In genomic region chr19:46490634-46491033, GRCm38 (mm10) we compare ENCODE assay signal across 9 mouse cellular contexts. TPM values are rescaled to one million over a fixed set of nuclear protein-coding genes. Genes with fewer than 3 reads are reported as not detected.
DNase-seq lines count a peak whose midpoint lies in the region; ATAC-seq and TF ChIP-seq lines count a peak whose summit lies in the region.
"Had no signal": no experiment of that assay in that cellular context is flagged by ENCODE, and none has a peak within 500 bp of the region (broad histone marks: within the 10 kb centered on the region; RNA-seq: fewer than 3 reads in every experiment).

No protein-coding gene starts in this region.

- TF ChIP-seq CTCF in kidney, adult 2 months (conservative IDR thresholded peaks at IDR 0.05; ENCODE audit: insufficient read depth, insufficient read length, low read depth, low read length), result no peak
- no peak for TF ChIP-seq CTCF in liver, postnatal 0 days (IDR thresholded peaks at IDR 0.05; ENCODE audit: low read depth)

- H3K36me3 ChIP-seq in kidney, embryonic 16.5 days (ENCODE audit: insufficient read depth, low read length), result peaks cover 10% of the 10 kb centered on the region
- H3K36me3 ChIP-seq in kidney, adult 2 months (ENCODE audit: control insufficient read depth, insufficient read depth, low read length), result no peaks in the 10 kb centered on the region
- peaks cover 21% of the 10 kb centered on the region for H3K36me3 ChIP-seq in embryonic facial prominence, embryonic 10.5 days (replicated peaks)
- H3K36me3 ChIP-seq in liver, postnatal 0 days (replicated peaks; ENCODE audit: insufficient read depth, low read length), result no peaks in the 10 kb centered on the region

- H3K9ac ChIP-seq in kidney, embryonic 16.5 days (replicated peaks; ENCODE audit: low read length), result no peak overlapping the region
- no peak overlapping the region for H3K9ac ChIP-seq in liver, postnatal 0 days (replicated peaks)

- no peak for DNase-seq in kidney, adult 2 months
- peak; percentile 53 for DNase-seq in MN1 (ENCODE audit: low spot score)
- DNase-seq in embryonic facial prominence, embryonic 10.5 days (ENCODE audit: low spot score), result peak; percentile 66
- peak; percentile 25 for DNase-seq in liver, postnatal 0 days
- DNase-seq in cerebellum, adult 9-10 months, result no peak
- DNase-seq in cerebellum, adult 11 months, result no peak
- no peak for DNase-seq in left cerebral cortex, adult 8-10 months (ENCODE audit: low spot score in 2 of 2)

- WGBS in kidney, embryonic 16.5 days, result 0% methylated on average over 2 of the region's 2 CpGs
- WGBS in kidney, adult 2 months, result 6% methylated on average over 2 of the region's 2 CpGs
- 3% methylated on average over 2 of the region's 2 CpGs for WGBS in embryonic facial prominence, embryonic 10.5 days
- 20% methylated on average over 2 of the region's 2 CpGs for WGBS in liver, postnatal 0 days (ENCODE audit: insufficient replicate concordance)

- H3K4me3 ChIP-seq in kidney, embryonic 16.5 days (ENCODE audit: low read length), result no peak overlapping the region
- no peak overlapping the region for H3K4me3 ChIP-seq in kidney, adult 2 months (ENCODE audit: insufficient read depth, low read depth, low read length)
- no peak overlapping the region for H3K4me3 ChIP-seq in embryonic facial prominence, embryonic 10.5 days
- no peak overlapping the region for H3K4me3 ChIP-seq in liver, postnatal 0 days (ENCODE audit: low read depth, low read length)
- H3K4me3 ChIP-seq: left cerebral cortex, adult 2 months had no signal

- TF ChIP-seq POLR2A in kidney, adult 2 months (IDR thresholded peaks at IDR 0.05; ENCODE audit: low read depth, low read length), result no peak

- peak; percentile 55; the same call in 1 of the 2 replicates for ATAC-seq in kidney, embryonic 16.5 days (ENCODE audit: low FRiP score, low TSS enrichment)
- ATAC-seq in liver, postnatal 0 days, result no peak

- H3K4me2 ChIP-seq in kidney, embryonic 16.5 days (replicated peaks; ENCODE audit: low read depth, low read length), result no peak overlapping the region
- no peak overlapping the region for H3K4me2 ChIP-seq in liver, postnatal 0 days (ENCODE audit: low read depth, low read length)

- H3K27me3 ChIP-seq in kidney, embryonic 16.5 days (ENCODE audit: insufficient read depth, low read length), result no peaks in the 10 kb centered on the region
- no peaks in the 10 kb centered on the region for H3K27me3 ChIP-seq in kidney, adult 2 months (replicated peaks; ENCODE audit: control insufficient read depth, insufficient read depth, low read length)
- H3K27me3 ChIP-seq in embryonic facial prominence, embryonic 10.5 days (replicated peaks; ENCODE audit: low read depth, poor library complexity, severe bottlenecking), result no peaks in the 10 kb centered on the region
- H3K27me3 ChIP-seq in liver, postnatal 0 days (ENCODE audit: insufficient read depth, low read length), result no peaks in the 10 kb centered on the region

- no peak overlapping the region for H3K27ac ChIP-seq in kidney, embryonic 16.5 days (ENCODE audit: low read length)
- no peak overlapping the region for H3K27ac ChIP-seq in kidney, adult 2 months (ENCODE audit: insufficient read depth, low read depth, low read length)
- H3K27ac ChIP-seq in embryonic facial prominence, embryonic 10.5 days (replicated peaks), result peak overlapping the region; percentile 67; the same call in 1 of the 2 replicates
- no peak overlapping the region for H3K27ac ChIP-seq in liver, postnatal 0 days (ENCODE audit: low read depth)
- H3K27ac ChIP-seq: left cerebral cortex, adult 2 months had no signal

- TF ChIP-seq EP300 in liver, postnatal 0 days (IDR thresholded peaks at IDR 0.05; ENCODE audit: low read depth), result no peak

- H3K4me1 ChIP-seq in kidney, embryonic 16.5 days (ENCODE audit: insufficient read depth, low read length), result peaks cover 11% of the 10 kb centered on the region
- peaks cover 4% of the 10 kb centered on the region; the same call in 1 of the 2 replicates for H3K4me1 ChIP-seq in kidney, adult 2 months (ENCODE audit: control insufficient read depth, insufficient read depth, low read length)
- peaks cover 39% of the 10 kb centered on the region for H3K4me1 ChIP-seq in embryonic facial prominence, embryonic 10.5 days
- H3K4me1 ChIP-seq in liver, postnatal 0 days (ENCODE audit: insufficient read depth), result peaks cover 4% of the 10 kb centered on the region

- no peaks in the 10 kb centered on the region for H3K9me3 ChIP-seq in kidney, embryonic 16.5 days (ENCODE audit: low read length)
- H3K9me3 ChIP-seq in embryonic facial prominence, embryonic 10.5 days, result no peaks in the 10 kb centered on the region
- H3K9me3 ChIP-seq in liver, postnatal 0 days (ENCODE audit: low read length), result no peaks in the 10 kb centered on the region

RNA-seq across cellular contexts. Expression of gene Trim8, which starts 10.9 kb away (rescaled TPM):
- 22.2 and 26.0 TPM in 2 replicates for polyA plus RNA-seq in kidney, embryonic 16.5 days (2015; fragmentation: Nextera tagmentation; extraction: Ambion mirVana)
- polyA plus RNA-seq in kidney, adult 2 months (2012; rRNA removed), result 41.3 and 43.6 TPM in 2 replicates
- 19.5 and 20.9 TPM in 2 replicates for polyA plus RNA-seq in embryonic facial prominence, embryonic 10.5 days (2016; fragmentation: Nextera tagmentation; extraction: Ambion mirVana)
- 7.9 and 9.8 TPM in 2 replicates for polyA plus RNA-seq in liver, postnatal 0 days (2015; fragmentation: Nextera tagmentation; extraction: Ambion mirVana)
- total RNA-seq in left cerebral cortex, adult 8-10 months (2022), result 100 to 1,000 TPM; 103 to 108 (median 104) TPM

Comparison
In these comparisons a context has a peak if more than half of its experiments do, and no peak if none do; other contexts are left out.
1. DNase-seq: peak in MN1 (single experiment), embryonic facial prominence, embryonic 10.5 days (single experiment) and liver, postnatal 0 days (single experiment); none in kidney, adult 2 months (single experiment), cerebellum, adult 9-10 months (single experiment), cerebellum, adult 11 months (single experiment) and left cerebral cortex, adult 8-10 months (0 of 2).